24 mouse cellular contexts compared by ENCODE assay signal in the genomic region with DNA sequence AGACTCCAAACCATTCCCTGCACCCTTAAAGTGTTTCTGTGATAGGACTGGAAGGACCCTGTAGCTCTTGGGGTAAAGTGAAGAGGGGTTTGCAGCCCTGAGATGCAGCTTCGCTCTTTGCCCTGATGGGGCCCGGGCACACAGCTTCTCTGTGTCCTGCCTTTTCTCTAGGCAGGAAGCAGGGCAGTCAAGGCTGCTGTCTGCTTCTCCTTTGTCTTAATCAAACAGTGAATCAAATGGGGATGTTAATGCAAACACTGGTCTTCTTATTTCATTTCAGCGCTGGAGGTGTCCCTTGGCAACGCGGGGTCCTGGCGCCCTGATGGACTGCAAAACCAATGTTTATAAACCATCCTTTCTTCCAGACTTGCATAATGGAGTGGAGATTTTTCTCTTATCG.
"Had no signal": no experiment of that assay in that cellular context is flagged by ENCODE, and none has a peak within 500 bp of the region (broad histone marks: within the 10 kb centered on the region; RNA-seq: fewer than 3 reads in every experiment).

No protein-coding gene starts in this region.

- H3K36me3 ChIP-seq: kidney, embryonic 15.5 days; limb, embryonic 12.5 days; limb, embryonic 15.5 days; midbrain, embryonic 12.5 days had no signal

- H3K4me3 ChIP-seq: kidney, embryonic 15.5 days; left cerebral cortex, adult 2 months; limb, embryonic 12.5 days; limb, embryonic 15.5 days; megakaryocyte, embryonic 14.5 days; midbrain, embryonic 12.5 days; myocyte had no signal

- H3K4me2 ChIP-seq: kidney, embryonic 15.5 days; limb, embryonic 12.5 days; limb, embryonic 15.5 days; liver, embryonic 11.5 days; lung, embryonic 14.5 days; midbrain, embryonic 12.5 days had no signal

- H3K9ac ChIP-seq: kidney, embryonic 15.5 days; limb, embryonic 12.5 days; limb, embryonic 15.5 days; liver, embryonic 14.5 days; liver, postnatal 0 days; lung, embryonic 14.5 days; midbrain, embryonic 12.5 days had no signal

- H3K27ac ChIP-seq: kidney, embryonic 15.5 days; left cerebral cortex, adult 2 months; limb, embryonic 12.5 days; limb, embryonic 15.5 days; liver, embryonic 14.5 days; midbrain, embryonic 12.5 days; stomach, postnatal 0 days had no signal

- ATAC-seq: intestine, postnatal 0 days; liver, postnatal 0 days; lung, postnatal 0 days had no signal

- H3K4me1 ChIP-seq: limb, embryonic 15.5 days; megakaryocyte, embryonic 14.5 days had no signal

- H3K9me3 ChIP-seq: kidney, embryonic 15.5 days; limb, embryonic 12.5 days; limb, embryonic 15.5 days; megakaryocyte, embryonic 14.5 days; midbrain, embryonic 12.5 days had no signal

- DNase-seq: kidney, adult 8-10 months; kidney, postnatal 10 days; kidney, postnatal 36 days; layer of hippocampus, postnatal 36 days; liver, postnatal 0 days; right cerebral cortex, adult 18-20 months; right cerebral cortex, postnatal 14 days; right cerebral cortex, postnatal 4 days; thymus, adult 2 months; thymus, postnatal 14 days; thymus, postnatal 4 days had no signal

- H3K27me3 ChIP-seq: limb, embryonic 12.5 days; limb, embryonic 15.5 days; megakaryocyte, embryonic 14.5 days had no signal
